Mouse (Mus musculus): ENCODE measurements at regions not wholly inside any gene's neighbourhood (a gene's known extent, or its start where the extent isn't known, plus 50 kb on each side); places are given as distances from the start of the nearest gene placed in this dataset.

DNA sequence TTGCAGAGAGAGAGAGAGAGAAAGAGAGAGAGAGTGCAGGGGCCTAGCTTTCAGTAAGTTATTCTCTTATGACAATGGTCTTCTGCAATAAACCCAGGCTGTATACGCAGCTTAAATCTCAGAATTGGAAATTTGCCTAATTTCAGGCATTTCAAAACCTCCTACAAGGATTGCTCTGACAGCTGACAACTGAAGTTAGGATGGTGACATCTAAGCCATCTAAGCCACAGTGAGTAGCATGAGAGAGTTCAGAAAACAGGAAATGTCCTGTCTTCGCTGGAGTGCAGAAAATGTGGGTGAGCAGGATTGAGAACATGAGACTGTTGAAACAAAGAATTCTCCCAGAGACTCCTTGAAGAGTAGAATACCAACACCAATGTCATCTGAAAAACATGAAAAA is 56.8 kb downstream of the Fam110c start:
- ATAC-seq (ENCODE audit: insufficient number of reproducible peaks, low FRiP score, low TSS enrichment, low read depth) = no peak
- Histone ChIP-seq H3K27ac (no peak overlapping the region), H3K4me1 (no peaks in the 10 kb centered on the region), H3K4me3 (no peak overlapping the region), H3K27me3 (no peaks in the 10 kb centered on the region), H3K36me3 (no peaks in the 10 kb centered on the region), H3K9me3 (no peaks in the 10 kb centered on the region), H3K4me2 (no peak overlapping the region), H3K9ac (no peak overlapping the region)
- WGBS = 57% methylated on average over 2 of the region's 2 CpGs

DNA sequence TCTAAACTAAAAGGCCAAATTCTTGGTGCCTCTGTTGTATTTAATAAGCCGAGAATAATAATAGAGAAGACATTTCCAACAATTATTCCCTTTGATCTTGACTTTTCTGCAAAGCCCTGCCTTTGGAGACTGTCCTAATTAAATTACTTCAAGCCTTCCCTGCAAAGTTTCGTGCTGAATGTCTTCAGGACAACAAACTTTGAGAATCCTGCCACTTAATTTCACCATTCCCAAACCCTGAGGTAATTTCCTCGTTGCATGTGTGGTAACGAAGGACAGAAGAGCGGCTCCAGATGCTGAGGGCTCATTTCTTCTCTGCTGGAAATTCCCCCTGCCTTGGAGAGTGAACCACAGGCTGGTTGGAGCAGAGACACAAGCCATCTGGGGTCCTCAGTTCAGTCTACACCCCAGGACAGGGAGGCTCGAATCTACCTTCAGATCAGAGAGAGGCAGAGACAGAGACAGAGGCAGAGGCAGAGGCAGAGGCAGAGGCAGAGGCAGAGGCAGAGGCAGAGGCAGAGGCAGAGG is 60.9 kb downstream of the Fam110c start:
- no peak overlapping the region for H3K4me2 ChIP-seq
- no peaks in the 10 kb centered on the region for H3K9me3 ChIP-seq
- H3K4me3 ChIP-seq = no peak overlapping the region
- H3K36me3 ChIP-seq = no peaks in the 10 kb centered on the region
- H3K27ac ChIP-seq = no peak overlapping the region; the same call in 1 of the 2 replicates
- H3K27me3 ChIP-seq = no peaks in the 10 kb centered on the region
- no peak for ATAC-seq (ENCODE audit: insufficient number of reproducible peaks, low FRiP score, low TSS enrichment, low read depth)
- no peaks in the 10 kb centered on the region for H3K4me1 ChIP-seq
- H3K9ac ChIP-seq = no peak overlapping the region
- WGBS = 21% methylated on average over 6 of the region's 6 CpGs

DNA sequence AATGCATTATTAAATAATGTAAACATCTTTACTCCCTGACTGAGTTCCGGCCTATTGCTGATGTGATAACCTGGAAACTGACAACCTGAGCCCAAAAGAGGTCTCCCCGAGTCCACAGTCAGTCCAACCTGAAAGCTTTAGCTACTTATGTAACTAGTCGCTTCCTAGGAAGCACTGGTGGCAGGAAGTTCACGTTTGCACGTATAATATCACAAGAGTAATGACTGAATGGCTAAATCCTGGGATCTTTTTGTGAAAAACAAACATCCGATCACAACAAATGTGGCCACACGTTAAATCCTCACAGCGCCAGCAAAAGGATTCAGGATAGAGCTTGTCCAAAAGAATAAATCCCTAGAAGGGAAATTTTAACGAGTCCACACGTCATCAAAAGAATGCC is 62.7 kb downstream of the Fam110c start:
- H3K27me3 ChIP-seq = no peaks in the 10 kb centered on the region
- ATAC-seq (ENCODE audit: insufficient number of reproducible peaks, low FRiP score, low TSS enrichment, low read depth) = no peak
- H3K9me3 ChIP-seq = no peaks in the 10 kb centered on the region
- H3K4me1 ChIP-seq = no peaks in the 10 kb centered on the region
- 57% methylated on average over 10 of the region's 10 CpGs for WGBS
- no peak overlapping the region for H3K27ac ChIP-seq
- no peaks in the 10 kb centered on the region for H3K36me3 ChIP-seq
- H3K9ac ChIP-seq = no peak overlapping the region
- no peak overlapping the region for H3K4me2 ChIP-seq
- H3K4me3 ChIP-seq = no peak overlapping the region

DNA sequence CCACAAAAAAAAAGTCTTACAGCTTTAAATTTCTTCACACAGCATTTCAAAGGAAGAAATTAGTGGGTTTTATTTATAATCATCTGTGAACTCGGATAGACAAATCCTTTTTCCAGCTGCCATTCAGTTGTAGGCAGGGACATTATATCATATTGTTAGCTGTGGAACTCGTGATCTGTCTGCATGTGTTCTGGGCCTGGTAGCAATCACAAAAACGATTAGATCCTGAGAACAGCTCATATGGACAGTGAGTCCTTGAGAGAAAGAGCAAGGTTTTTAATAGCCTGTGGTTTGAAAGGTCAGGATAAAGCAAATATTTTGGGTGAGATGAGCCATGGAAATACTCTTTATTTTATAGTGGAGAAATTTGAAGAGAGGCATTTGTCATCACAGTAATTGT is 63.2 kb downstream of the Fam110c start:
- 0 out of 2 replicates have a peak overlapping the region, but pooled peaks have one; percentile 11 for H3K27ac ChIP-seq
- no peak overlapping the region for H3K4me2 ChIP-seq
- no peak overlapping the region for H3K4me3 ChIP-seq
- no peak for ATAC-seq (ENCODE audit: insufficient number of reproducible peaks, low FRiP score, low TSS enrichment, low read depth)
- no peaks in the 10 kb centered on the region for H3K4me1 ChIP-seq
- no peaks in the 10 kb centered on the region for H3K36me3 ChIP-seq
- no peaks in the 10 kb centered on the region for H3K27me3 ChIP-seq
- whole genome bisulfite sequencing = 30% methylated on average over 3 of the region's 3 CpGs
- H3K9ac ChIP-seq = no peak overlapping the region
- H3K9me3 ChIP-seq = no peaks in the 10 kb centered on the region

DNA sequence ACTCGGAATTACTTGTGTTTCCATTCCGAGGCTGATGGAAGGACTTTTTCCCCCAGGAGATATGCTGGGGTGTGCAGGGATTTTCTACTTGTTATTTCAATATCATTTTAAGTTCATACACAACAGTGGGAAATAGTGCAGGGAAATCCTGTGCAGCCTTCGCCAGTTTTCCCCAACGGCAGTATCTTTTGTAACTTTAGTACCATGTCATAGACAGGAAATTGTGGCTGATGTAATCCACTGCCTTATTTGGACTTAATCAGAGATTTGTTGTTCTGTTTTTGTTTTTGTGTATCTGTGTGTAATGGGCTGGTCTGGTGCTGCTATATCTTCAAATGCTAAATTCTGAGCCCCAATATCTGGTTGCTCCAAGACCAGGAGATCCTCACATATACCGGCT is 63.8 kb downstream of the Fam110c start:
- no peak overlapping the region for H3K4me2 ChIP-seq
- 0 out of 2 replicates have a peak overlapping the region, but pooled peaks have one; percentile 11 for H3K27ac ChIP-seq
- no peak overlapping the region for H3K9ac ChIP-seq
- H3K4me1 ChIP-seq = no peaks in the 10 kb centered on the region
- H3K9me3 ChIP-seq = no peaks in the 10 kb centered on the region
- ATAC-seq (ENCODE audit: insufficient number of reproducible peaks, low FRiP score, low TSS enrichment, low read depth) = no peak
- H3K4me3 ChIP-seq = no peak overlapping the region
- no peaks in the 10 kb centered on the region for H3K36me3 ChIP-seq
- H3K27me3 ChIP-seq = no peaks in the 10 kb centered on the region
- 49% methylated on average over 5 of the region's 5 CpGs for whole genome bisulfite sequencing

DNA sequence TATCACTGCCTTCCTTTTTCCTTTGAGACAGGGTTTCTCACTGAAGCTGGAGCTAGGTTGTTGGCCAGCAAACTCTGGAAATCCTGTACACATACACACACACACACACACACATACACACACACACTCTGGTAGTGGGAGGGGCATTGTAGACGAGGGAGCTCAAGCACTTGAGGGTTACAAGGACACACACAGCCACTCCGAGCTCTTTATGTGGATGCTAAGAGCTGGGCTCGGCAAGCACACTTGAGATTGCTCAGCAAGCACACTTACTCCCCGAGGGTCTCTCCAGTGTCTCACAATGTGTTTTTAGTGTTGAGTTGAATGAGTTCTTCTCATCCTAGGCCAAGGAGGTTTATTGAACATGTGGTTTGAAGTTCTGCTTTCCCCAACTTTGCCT is 66.2 kb downstream of the Fam110c start:
- no peak overlapping the region for H3K4me3 ChIP-seq
- H3K36me3 ChIP-seq = no peaks in the 10 kb centered on the region
- no peak overlapping the region for H3K27ac ChIP-seq
- no peak overlapping the region for H3K4me2 ChIP-seq
- ATAC-seq (ENCODE audit: insufficient number of reproducible peaks, low FRiP score, low TSS enrichment, low read depth) = no peak
- H3K9me3 ChIP-seq = no peaks in the 10 kb centered on the region
- no peaks in the 10 kb centered on the region for H3K4me1 ChIP-seq
- no peaks in the 10 kb centered on the region for H3K27me3 ChIP-seq
- WGBS = 50% methylated on average over 4 of the region's 4 CpGs
- no peak overlapping the region for H3K9ac ChIP-seq

DNA sequence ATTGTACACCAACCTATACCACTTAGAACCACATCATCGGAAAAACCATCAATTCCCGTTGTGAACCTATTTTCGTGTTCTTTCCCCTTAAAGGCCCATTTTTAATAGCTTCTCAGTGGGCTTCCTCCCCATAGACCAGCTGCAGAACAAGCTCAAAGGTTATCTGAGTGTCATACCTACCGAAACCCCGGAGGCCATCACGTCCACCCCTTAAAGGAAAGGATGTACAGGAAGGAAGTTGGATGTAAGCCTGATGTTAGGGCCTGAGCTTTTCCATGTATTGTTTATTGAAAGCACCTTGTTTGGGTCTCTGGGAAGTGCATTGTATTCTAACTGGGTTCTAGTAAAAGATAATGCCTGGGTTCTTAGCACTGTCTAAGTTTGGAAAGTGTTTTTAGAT is 69.6 kb downstream of the Fam110c start:
- Histone ChIP-seq H3K27me3 (no peaks in the 10 kb centered on the region), H3K4me1 (no peaks in the 10 kb centered on the region), H3K27ac (no peak overlapping the region), H3K9ac (no peak overlapping the region), H3K36me3 (no peaks in the 10 kb centered on the region), H3K9me3 (no peaks in the 10 kb centered on the region), H3K4me3 (no peak overlapping the region), H3K4me2 (no peak overlapping the region)
- no peak for ATAC-seq (ENCODE audit: insufficient number of reproducible peaks, low FRiP score, low TSS enrichment, low read depth)
- WGBS = 78% methylated on average over 6 of the region's 6 CpGs

DNA sequence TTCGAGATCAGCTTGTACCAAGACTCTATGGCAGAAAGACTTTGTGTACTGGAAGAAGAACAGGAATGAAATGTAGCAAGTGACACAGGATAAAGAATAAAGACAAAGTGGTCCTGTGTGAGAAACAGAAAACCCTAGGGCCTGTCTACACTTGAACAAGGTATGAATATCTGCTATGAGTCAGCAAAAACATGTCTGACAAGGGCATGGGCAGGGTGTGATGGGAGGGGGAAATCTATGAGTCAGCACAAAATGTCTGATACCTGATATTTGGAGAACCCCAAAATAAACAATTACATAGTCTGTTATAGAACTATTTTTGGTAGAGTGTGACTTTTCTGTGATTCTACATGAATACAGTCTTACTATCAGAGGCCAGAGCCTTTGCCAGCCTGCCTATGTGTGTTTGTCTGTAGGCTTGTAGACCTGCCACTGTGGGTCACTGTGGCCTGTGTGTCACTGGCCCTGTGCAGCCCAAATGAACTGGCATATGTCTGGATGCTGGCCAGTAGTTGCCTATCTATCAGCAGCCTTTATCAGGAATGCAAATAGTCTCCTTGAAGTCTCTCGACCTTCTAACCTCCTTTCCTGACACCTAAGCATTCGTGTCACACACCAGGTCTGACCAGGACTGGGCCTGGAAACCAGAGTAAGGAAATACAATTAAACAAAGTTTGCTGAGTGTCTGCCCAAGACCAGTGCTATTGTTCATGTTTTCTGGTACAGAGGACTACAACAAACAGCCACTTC is 71.5 kb downstream of the Fam110c start:
- no peak for ATAC-seq (ENCODE audit: insufficient number of reproducible peaks, low FRiP score, low TSS enrichment, low read depth)
- Histone ChIP-seq H3K27me3 (no peaks in the 10 kb centered on the region), H3K4me1 (no peaks in the 10 kb centered on the region), H3K9me3 (no peaks in the 10 kb centered on the region), H3K4me2 (no peak overlapping the region), H3K36me3 (no peaks in the 10 kb centered on the region), H3K27ac (0 out of 2 replicates have a peak overlapping the region, but pooled peaks have one; percentile 38), H3K4me3 (no peak overlapping the region), H3K9ac (no peak overlapping the region)
- WGBS = 66% methylated on average over 3 of the region's 3 CpGs

DNA sequence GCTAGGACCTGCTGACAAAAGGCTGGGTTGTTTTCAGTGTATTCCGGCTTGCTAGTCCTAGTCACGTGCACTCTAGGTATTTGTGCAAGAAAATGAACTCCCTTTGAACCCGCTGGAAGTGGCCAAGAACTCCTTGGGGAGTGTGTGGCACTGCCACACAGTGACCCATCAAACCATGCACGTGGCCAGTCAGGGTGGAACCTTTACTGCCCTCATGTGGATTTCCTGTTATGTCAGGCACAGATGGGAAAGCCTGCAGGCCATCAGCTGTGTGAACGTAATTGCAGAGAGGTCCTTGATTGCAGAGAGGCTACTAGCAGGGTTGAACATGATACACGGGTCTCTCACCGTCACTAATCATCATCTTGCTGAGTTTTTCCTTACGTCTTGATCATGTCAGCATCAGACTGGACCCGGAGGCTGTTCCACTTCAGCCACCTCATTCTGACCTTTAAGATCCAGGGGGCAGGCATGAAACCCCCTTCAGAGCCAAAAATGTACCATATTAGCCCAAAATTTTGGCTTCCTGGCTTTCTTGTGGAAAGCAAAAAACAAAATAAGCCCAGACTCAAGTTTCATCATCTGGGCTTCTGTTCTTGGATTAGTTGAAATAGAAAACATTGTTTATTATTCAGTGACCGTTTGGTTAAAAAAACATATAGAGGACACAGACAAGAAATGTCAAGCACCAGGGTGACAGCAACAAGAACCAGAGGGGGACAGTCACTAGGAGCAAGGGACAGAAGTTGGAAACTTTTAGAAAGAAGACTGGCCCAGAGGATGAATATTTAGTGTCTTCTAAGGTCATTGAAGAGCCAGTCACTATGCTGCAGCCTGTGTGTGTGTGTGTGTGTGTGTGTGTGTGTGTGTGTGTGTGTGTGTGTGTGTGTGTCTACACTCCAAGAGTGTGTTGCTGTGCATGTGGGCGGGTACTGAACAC is 75.0 kb downstream of the Fam110c start:
- 56% methylated on average over 11 of the region's 11 CpGs for WGBS
- Histone ChIP-seq H3K4me1 (no peaks in the 10 kb centered on the region), H3K27ac (no peak overlapping the region), H3K27me3 (no peaks in the 10 kb centered on the region), H3K4me2 (no peak overlapping the region), H3K9ac (no peak overlapping the region), H3K4me3 (no peak overlapping the region), H3K36me3 (no peaks in the 10 kb centered on the region), H3K9me3 (no peaks in the 10 kb centered on the region)
- no peak for ATAC-seq (ENCODE audit: insufficient number of reproducible peaks, low FRiP score, low TSS enrichment, low read depth)

DNA sequence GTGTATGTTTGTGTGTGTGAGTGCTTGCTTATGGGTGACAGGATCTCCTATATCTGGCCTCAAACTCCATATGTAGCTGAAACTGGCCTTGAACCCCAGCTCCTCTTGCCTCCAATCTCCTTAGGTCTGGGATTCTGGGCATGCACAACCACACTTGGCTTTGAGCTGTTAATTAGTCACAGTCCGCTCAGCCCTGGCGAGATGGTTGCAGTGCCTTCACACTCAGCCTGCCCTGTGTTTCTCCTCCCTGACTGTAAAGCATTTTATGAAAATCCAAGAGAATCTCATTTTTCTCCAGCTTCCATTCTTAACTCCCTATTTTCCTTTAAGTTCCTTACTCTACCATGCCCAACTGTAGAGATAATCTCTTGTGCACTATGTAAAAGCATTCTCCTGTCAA is 80.1 kb downstream of the Fam110c start:
- ATAC-seq (ENCODE audit: insufficient number of reproducible peaks, low FRiP score, low TSS enrichment, low read depth) = no peak
- no peaks in the 10 kb centered on the region for H3K27me3 ChIP-seq
- no peaks in the 10 kb centered on the region for H3K9me3 ChIP-seq
- H3K27ac ChIP-seq = no peak overlapping the region
- H3K4me2 ChIP-seq = no peak overlapping the region
- no peaks in the 10 kb centered on the region for H3K4me1 ChIP-seq
- 67% methylated on average over 2 of the region's 2 CpGs for WGBS
- no peak overlapping the region for H3K9ac ChIP-seq
- H3K36me3 ChIP-seq = no peaks in the 10 kb centered on the region
- H3K4me3 ChIP-seq = no peak overlapping the region

DNA sequence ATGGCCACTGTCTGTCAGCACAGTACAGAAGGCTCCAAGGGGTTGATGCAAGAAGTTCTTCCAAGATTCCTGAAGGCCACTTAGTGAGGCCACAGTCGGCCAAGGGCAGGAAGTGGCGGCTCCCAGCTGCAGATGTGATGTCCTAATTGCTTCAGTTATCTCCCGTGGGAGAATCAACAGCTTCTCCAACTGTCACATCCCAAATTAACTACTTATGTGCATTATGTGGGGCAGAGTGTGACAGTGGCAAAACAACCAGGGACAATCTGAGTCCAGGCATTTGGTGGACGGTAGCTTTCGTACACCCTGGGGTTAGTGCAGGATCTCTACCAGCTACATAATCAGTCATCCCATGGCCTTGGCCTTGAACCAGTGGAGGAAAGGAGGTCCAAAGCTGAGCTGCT is 80.9 kb downstream of the Fam110c start:
- H3K4me1 ChIP-seq = no peaks in the 10 kb centered on the region
- H3K27ac ChIP-seq = no peak overlapping the region
- no peaks in the 10 kb centered on the region for H3K9me3 ChIP-seq
- H3K36me3 ChIP-seq = no peaks in the 10 kb centered on the region
- no peak for ATAC-seq (ENCODE audit: insufficient number of reproducible peaks, low FRiP score, low TSS enrichment, low read depth)
- no peaks in the 10 kb centered on the region for H3K27me3 ChIP-seq
- no peak overlapping the region for H3K4me2 ChIP-seq
- H3K9ac ChIP-seq = no peak overlapping the region
- WGBS = 64% methylated on average over 5 of the region's 5 CpGs
- no peak overlapping the region for H3K4me3 ChIP-seq

DNA sequence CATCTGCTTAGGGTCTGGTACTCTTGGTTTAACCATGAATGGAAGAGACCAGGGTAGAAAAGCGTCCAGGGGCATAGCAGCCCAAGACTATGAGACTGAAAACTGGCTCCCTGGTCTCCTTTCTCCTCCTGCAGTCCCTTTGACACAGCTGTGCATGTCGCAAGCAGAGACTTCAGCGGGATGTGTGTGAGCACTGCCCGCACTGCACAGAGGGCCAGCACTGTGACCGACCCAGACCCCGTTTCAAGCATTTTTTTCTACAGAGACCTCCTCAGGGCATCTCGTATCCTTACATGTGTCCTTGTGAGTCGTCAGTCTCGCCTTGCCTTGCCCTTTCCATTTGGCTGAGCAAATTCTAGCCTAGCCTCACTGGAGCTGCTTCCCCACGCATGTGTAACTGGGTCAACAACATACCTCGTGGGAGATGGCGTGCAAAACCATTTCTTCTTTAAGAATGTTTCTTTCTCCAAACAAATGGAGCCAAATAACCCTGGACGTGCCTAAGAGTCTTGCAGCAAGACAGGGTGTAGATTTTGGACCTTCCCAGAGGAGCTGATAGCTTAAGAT is 82.6 kb downstream of the Fam110c start:
- H3K4me2 ChIP-seq = no peak overlapping the region
- H3K27ac ChIP-seq = no peak overlapping the region
- no peaks in the 10 kb centered on the region for H3K9me3 ChIP-seq
- H3K9ac ChIP-seq = no peak overlapping the region
- H3K4me3 ChIP-seq = no peak overlapping the region
- H3K36me3 ChIP-seq = no peaks in the 10 kb centered on the region
- H3K4me1 ChIP-seq = no peaks in the 10 kb centered on the region
- no peak for ATAC-seq (ENCODE audit: insufficient number of reproducible peaks, low FRiP score, low TSS enrichment, low read depth)
- H3K27me3 ChIP-seq = no peaks in the 10 kb centered on the region
- WGBS = 66% methylated on average over 13 of the region's 13 CpGs
